Mouse (Mus musculus) forebrain, postnatal 0 days (tissue): Measurements from ENCODE around the gene Ggcx. TPM values are rescaled to one million over a fixed set of nuclear protein-coding genes. Genes with fewer than 3 reads are reported as not detected.

Experiments used
- ATAC-seq: fragments of 200-750 bp; cut with Nextera tagmentation; 2 replicates; pipeline ENCODE4 v1.8.0; 2017; ENCODE audit warnings: mild to moderate bottlenecking, moderate library complexity
- DNase-seq: peaks from one replicate; pipeline ENCODE4 v3.0.0-alpha.2; 2015
- H3K27ac ChIP-seq: fragments of 300-500 bp; sonication (generic); 2 replicates; pipeline ENCODE4 v1.5.1; 2014; ENCODE audit warnings: low read depth, mild to moderate bottlenecking, antibody characterized with exemption, low read length, moderate library complexity, mixed read lengths
- H3K27me3 ChIP-seq: fragments of 300-500 bp; sonication (generic); 2 replicates; pipeline ENCODE4 v1.6.1; 2014; ENCODE audit warnings: mild to moderate bottlenecking, low read length, mixed read lengths; ENCODE audit not compliant: insufficient read depth
- H3K36me3 ChIP-seq: fragments of 300-500 bp; sonication (generic); 2 replicates; pipeline ENCODE4 v1.6.1; 2014; ENCODE audit warnings: mild to moderate bottlenecking, moderate library complexity; ENCODE audit not compliant: insufficient read depth
- H3K4me1 ChIP-seq: fragments of 300-500 bp; sonication (generic); 2 replicates; pipeline ENCODE4 v1.6.1; 2014; ENCODE audit warnings: antibody characterized with exemption; ENCODE audit not compliant: insufficient read depth
- H3K4me2 ChIP-seq: fragments of 300-500 bp; sonication (generic); 2 replicates; pipeline ENCODE4 v1.6.1; 2014; ENCODE audit warnings: low read depth, mild to moderate bottlenecking, moderate library complexity
- H3K4me3 ChIP-seq: fragments of 300-500 bp; sonication (generic); 2 replicates; pipeline ENCODE4 v1.5.1; 2014; ENCODE audit warnings: low read depth, low read length, mixed read lengths
- H3K9ac ChIP-seq: fragments of 300-500 bp; sonication (generic); 2 replicates; pipeline ENCODE4 v1.6.1; 2014; ENCODE audit warnings: mild to moderate bottlenecking
- H3K9me3 ChIP-seq: fragments of 300-500 bp; sonication (generic); 2 replicates; pipeline ENCODE4 v1.6.1; 2016; ENCODE audit warnings: low read length
- CTCF ChIP-seq: sonication (generic); IDR thresholded peaks from 2 replicates; pipeline ENCODE4 v1.5.1; 2016; ENCODE audit warnings: antibody characterized with exemption, control low read depth, low read depth
- WGBS: fragments of 180-500 bp; shearing (Covaris S2); extraction: QIAGEN DNeasy Blood & Tissue Kit; methylation state at CpG from one replicate; pipeline ENCODE4 v1.1.7; 2014; 5-methylcytosine and 5-hydroxymethylcytosine counted together
- polyA plus RNA-seq: library from polyadenylated mRNA; unstranded; fragments of >200 nt; fragmentation: Nextera tagmentation; extraction: Ambion mirVana; gene quantifications from 2 replicates; pipeline ENCODE4 v1.2.1, GENCODE M21; 2015
- total RNA-seq: library from RNA; depleted of rRNA; stranded (reverse); fragments of >200 nt; gene quantifications from 2 replicates; pipeline ENCODE4 v1.2.3, GENCODE M21; 2014

The Ggcx gene
- total and polyA plus RNA-seq, 2 experiments from 2014 or later = 9.9 to 25.3 TPM

GRCm38 (mm10) chr6:72420901-72421300, 6.8 kb downstream of the Ggcx start:
- no peak for DNase-seq
- Histone ChIP-seq H3K4me3 (no peak overlapping the region), H3K4me1 (no peaks in the 10 kb centered on the region), H3K27me3 (no peaks in the 10 kb centered on the region), H3K27ac (no peak overlapping the region), H3K4me2 (no peak overlapping the region), H3K9me3 (no peaks in the 10 kb centered on the region), H3K9ac (no peak overlapping the region), H3K36me3 (peaks cover 59% of the 10 kb centered on the region)
- no peak for TF ChIP-seq CTCF
- 96% methylated on average over 10 of the region's 10 CpGs for WGBS
- no peak for ATAC-seq

GRCm38 (mm10) chr6:72425646-72426045, 11.5 kb downstream of the Ggcx start:
- H3K36me3 ChIP-seq = peaks cover 65% of the 10 kb centered on the region
- ATAC-seq = no peak

GRCm38 (mm10) chr6:72428036-72428435, 13.9 kb downstream of the Ggcx start:
- TF ChIP-seq CTCF = peak; percentile 88
- DNase-seq (peak; percentile 84), ATAC-seq (peak; percentile 88)
- H3K36me3 ChIP-seq = peaks cover 66% of the 10 kb centered on the region
- H3K9me3 ChIP-seq = no peaks in the 10 kb centered on the region
- no peak overlapping the region for H3K4me2 ChIP-seq
- no peaks in the 10 kb centered on the region for H3K27me3 ChIP-seq
- no peak overlapping the region for H3K27ac ChIP-seq
- H3K4me3 ChIP-seq = no peak overlapping the region
- WGBS = 30% methylated on average over 8 of the region's 8 CpGs
- no peak overlapping the region for H3K9ac ChIP-seq
- H3K4me1 ChIP-seq = no peaks in the 10 kb centered on the region

More at GRCm38 (mm10) chr6:72425646-72426045, 11.5 kb downstream of the Ggcx start:
- H3K4me3 ChIP-seq = no peak overlapping the region
- H3K27me3 ChIP-seq = no peaks in the 10 kb centered on the region
- H3K9me3 ChIP-seq = no peaks in the 10 kb centered on the region
- 95% methylated on average over 11 of the region's 11 CpGs for WGBS
- no peaks in the 10 kb centered on the region for H3K4me1 ChIP-seq
- no peak overlapping the region for H3K9ac ChIP-seq
- H3K4me2 ChIP-seq = no peak overlapping the region
- H3K27ac ChIP-seq = no peak overlapping the region
- TF ChIP-seq CTCF = no peak
- DNase-seq = no peak

- Histone ChIP-seq H3K27me3 (no peaks in the 10 kb centered on the region), H3K9me3 (no peaks in the 10 kb centered on the region), H3K27ac (no peak overlapping the region), H3K36me3 (peaks cover 65% of the 10 kb centered on the region), H3K4me2 (no peak overlapping the region), H3K4me1 (no peaks in the 10 kb centered on the region), H3K4me3 (no peak overlapping the region), H3K9ac (no peak overlapping the region)
- no peak for TF ChIP-seq CTCF
- no peak for DNase-seq
- WGBS = 87% methylated on average over 21 of the region's 21 CpGs
- ATAC-seq = no peak
These were observed 15.1 kb downstream of the Ggcx start for GRCm38 (mm10) chr6:72429061-72429842.

- peaks cover 63% of the 10 kb centered on the region for H3K36me3 ChIP-seq
- H3K27me3 ChIP-seq = no peaks in the 10 kb centered on the region
- H3K4me3 ChIP-seq = no peak overlapping the region
- no peak overlapping the region for H3K4me2 ChIP-seq
- H3K4me1 ChIP-seq = no peaks in the 10 kb centered on the region
- DNase-seq = peak; percentile 55
- TF ChIP-seq CTCF = peak; percentile 12; the same call in 1 of the 2 replicates
- ATAC-seq = peak; percentile 46; the same call in 1 of the 2 replicates
- no peak overlapping the region for H3K27ac ChIP-seq
- 31% methylated on average over 5 of the region's 5 CpGs for WGBS
- no peaks in the 10 kb centered on the region for H3K9me3 ChIP-seq
- no peak overlapping the region for H3K9ac ChIP-seq
These were observed 17.1 kb downstream of the Ggcx start for GRCm38 (mm10) chr6:72430989-72431921.

- Histone ChIP-seq H3K4me1 (0 out of 2 replicates have a peak, but pooled peaks cover 6% of the 10 kb centered on the region), H3K4me2 (no peak overlapping the region), H3K9ac (no peak overlapping the region), H3K36me3 (peaks cover 66% of the 10 kb centered on the region), H3K9me3 (no peaks in the 10 kb centered on the region), H3K27me3 (no peaks in the 10 kb centered on the region), H3K4me3 (no peak overlapping the region), H3K27ac (no peak overlapping the region)
- ATAC-seq (no peak), DNase-seq (no peak)
- WGBS = 81% methylated on average over 2 of the region's 2 CpGs
- no peak for TF ChIP-seq CTCF
These were observed 18.0 kb downstream of the Ggcx start for GRCm38 (mm10) chr6:72432153-72432552.
